Mouse (Mus musculus) spleen, adult 12 weeks (tissue): ENCODE data around the gene Fryl.

Experiments used
- DNase-seq: peaks from one replicate; pipeline ENCODE4 v3.0.0; 2022; ENCODE audit warnings: low spot score

Gene Fryl

DNA sequence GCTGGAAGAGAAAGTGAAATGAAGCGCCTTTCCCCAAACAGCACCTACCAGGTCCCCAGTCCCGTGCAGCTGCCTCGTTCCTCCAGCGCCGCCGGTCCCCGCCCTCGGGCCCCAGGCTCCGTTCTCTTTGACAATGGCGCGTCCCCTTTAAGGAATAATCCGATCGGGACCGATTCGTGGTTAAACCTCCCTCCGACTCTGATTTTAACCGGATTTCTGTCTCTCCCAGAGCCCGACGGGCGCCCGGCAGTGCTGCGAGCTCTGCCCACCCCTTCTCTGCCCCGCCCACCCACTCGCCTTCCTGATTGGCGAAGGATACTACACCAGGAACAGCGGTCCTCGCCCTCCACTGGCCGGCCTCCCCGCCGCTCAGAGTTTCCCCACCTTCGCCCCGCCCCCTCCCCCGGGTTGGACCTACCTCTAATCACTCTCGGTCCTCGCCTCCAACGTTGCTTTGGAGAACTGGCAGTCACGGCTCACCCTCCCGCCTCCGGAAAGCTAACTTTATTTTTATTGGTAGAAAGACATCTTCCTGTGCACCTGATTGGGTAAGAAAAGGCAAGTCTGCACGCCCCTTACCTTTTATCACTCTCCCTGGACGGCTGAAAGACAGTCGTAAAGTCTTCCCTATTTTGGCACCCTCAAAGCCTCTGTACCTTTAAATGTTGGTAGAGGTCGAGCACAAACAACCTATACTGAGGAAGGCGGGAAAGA is at the start of gene Fryl:
TSS of gene Fryl (minus strand) at position 268 of the 714 bp plus-strand sequence.
- DNase-seq = peak; percentile 83

GRCm38 (mm10) chr5:73304507-73304906 is 48.1 kb upstream of the Fryl start:
- DNase-seq = no peak

DNA sequence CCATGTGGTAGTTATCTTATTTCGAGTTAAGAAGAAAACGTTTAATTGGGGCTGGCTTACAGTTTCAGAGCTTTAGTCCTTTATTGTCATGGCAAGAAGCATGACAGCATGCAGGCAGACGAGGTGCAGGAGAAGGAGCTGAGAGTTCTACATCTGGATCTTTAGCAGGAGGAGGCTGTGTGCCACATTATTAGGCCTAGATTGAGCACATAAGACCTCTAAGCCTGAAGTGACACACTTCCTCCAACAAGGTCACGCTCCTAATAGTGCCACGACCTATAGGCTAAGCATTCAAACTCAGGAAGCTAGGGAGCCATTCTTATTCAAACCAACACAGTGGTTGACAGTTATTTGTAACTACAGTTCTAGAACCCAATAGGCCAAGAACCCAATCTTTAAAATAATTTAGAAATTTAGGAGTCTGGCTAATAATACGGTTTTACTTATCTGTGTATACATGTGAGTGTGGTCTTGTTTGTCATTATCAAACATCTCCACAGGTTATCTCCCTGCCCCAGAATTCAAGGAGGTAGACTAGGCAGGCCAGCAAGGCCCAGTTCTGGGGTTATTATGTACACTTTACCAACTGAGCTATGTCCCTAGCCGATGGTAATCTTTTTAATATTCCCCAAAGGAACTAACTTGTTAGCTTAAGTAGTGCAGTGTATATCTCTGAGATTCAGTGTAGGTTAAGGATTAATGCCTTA is 45.3 kb upstream of the Fryl start:
- no peak for DNase-seq

DNA sequence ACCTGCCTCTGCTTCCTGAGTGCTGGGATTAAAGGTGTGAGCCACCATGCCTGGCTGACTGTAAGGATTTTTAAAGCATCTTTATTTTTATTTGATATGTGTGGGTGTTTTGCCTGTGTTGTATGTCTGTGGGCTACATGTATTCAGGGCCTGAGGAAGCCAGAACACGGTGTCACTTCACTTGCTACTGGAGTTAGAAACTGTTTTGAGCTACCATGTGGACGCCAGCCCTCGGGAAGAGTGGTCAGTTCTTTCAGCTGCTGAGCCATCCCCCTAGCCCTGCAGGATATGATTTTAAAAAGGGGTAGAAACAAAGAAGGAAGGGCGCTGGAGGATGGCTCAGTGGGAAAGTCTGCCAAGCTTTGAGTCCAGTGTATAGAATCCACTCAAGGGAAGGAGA is 39.5 kb upstream of the Fryl start:
- DNase-seq = no peak

DNA sequence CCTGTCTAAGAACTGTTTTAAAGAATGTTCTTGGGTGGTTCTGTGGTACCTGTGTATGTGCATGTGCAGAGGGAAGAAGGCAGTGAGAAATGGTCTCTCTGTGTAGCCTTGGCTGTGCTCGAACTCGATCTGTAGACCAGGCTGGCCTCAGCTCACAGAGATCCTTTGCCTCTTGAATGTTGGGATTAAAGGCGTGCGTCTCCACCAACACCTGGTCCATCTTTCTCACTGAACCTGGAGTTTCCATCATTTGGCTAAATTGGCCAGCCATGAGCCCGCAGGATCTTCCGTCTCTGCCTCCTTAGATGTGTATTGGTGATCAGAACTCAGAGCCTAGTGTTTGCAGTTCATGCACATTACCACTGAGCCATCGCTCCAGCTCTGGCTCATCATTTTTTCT is 38.6 kb upstream of the Fryl start:
- no peak for DNase-seq

DNA sequence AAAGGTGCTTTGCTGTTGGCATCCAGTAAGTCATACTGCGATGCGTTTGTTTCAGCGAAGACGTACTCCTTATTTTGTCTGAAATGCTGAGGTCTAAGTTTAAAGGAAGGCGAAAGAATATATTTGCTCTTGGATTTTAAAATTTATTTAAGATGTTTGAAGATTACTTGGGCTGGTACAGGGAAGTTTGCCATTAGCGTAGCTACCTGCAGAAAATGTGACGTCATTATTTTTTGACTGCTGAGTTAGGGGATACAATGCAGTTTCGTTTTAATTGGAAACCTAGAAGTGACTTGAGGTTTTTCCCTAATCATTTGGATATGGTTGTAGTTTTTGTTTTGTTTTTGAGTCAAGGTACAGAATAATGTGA is 37.0 kb upstream of the Fryl start:
- no peak for DNase-seq

DNA sequence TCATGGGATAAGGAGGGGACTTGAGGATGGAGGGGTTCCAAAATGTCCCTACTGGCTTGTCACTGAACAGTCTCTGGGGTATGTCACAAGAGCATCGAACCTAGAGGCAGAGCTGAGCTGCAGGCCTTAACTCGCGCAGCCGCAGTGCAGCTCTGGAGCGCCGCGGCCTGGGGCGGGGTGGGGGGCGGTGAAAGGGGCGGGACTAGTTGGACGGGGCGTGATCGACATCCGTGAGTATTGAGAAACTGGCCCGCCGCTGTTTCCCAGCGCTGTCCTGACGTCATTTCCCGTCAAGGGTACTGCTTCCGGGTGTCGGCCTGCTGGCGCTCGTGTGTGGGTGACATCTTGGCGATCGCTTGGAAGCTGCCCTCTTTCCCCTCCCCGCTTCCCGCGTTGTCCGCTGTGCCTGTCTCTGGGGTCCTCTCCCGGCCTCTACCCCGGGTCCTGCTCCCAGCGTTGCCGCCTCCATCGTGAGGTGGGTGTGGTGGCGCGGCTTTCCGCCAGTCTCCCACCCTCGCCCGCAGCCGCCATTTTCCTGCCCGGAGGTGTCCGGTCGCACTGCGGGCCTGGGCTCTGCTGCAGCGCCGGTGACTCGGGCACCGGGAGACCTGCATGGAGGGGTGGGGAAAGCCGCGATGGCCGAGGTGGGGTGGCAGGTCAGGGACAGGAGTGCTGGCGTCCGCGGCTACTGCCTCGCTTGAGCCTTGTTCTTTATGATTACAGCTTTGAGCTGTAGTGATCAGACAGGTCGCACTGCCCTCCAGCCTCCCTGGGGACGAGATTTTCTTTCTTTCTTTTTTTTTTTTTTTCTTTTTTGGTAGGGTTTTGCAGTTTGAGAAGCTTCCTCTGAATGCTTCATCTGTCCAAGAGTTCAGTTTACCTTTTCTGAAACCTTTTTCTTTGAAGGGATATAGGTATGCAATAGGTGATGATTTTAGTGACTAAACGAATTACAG is 36.4 kb upstream of the Fryl start, which contains the start of gene Ociad1:
TSS of gene Ociad1 (plus strand) at position 283 of the 956 bp plus-strand sequence.
- peak; percentile 89 for DNase-seq

DNA sequence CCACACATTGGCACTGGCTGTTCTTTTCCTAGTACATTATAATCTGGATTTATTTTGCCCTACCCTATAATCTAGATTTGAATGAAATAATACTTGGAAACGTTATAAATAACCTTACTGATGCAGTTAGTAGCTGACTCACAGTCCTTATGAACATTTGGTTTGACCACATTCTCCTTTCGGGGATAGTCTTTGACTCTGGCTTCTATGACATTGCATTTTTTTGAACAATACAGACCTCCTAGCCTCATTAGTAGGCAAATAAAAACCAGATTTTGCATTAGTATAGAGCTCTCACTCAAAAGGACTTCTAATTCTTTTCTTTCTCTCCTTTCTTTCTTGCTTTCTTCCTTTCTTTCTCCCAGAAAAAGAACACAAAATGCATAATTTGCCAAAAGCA is 33.5 kb upstream of the Fryl start:
- DNase-seq = no peak

GRCm38 (mm10) chr5:73286603-73287002 is 30.2 kb upstream of the Fryl start:
- DNase-seq = no peak

DNA sequence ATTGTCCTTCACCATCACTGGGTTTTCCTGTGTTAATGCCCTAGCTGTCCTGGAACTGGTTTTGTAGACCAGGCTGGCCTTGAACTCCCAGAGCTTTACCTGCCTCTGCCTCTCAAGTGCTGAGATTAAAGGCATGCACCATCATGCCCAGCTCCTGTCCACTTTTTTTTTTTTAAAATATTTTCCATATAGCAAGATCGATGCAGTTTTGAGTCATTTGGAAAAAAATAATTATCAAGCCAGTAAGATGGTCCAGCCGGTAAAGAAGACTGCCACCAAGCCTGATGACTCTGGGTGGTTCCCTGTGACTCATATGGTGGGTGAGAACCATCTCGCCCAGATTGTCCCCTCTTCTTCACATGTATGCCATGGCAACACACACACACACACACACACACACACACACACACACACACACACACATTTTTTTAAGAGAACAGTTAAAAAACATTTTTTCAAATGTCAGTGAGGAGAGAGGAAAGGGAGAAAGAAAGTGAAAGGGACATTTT is 29.1 kb upstream of the Fryl start:
- DNase-seq = no peak

DNA sequence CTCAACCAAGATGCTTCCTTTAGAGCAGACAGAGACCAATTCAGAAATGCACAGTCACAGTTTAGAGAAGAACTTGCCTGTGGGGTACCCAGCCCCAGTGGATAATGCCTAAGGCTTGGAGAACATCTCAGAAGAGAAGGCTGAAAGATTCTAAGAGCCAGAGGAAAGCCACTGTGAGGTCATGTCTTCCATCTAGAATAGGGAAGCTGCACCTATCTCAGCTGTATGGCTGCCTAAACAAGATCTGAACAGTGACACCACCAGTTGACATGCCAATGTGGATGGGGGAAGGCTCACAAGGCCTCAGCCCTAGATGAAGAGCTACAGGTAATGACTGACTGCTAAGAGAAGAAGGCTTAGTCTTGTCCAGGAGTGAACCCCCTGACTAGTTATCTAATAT is 27.6 kb upstream of the Fryl start:
- no peak for DNase-seq

DNA sequence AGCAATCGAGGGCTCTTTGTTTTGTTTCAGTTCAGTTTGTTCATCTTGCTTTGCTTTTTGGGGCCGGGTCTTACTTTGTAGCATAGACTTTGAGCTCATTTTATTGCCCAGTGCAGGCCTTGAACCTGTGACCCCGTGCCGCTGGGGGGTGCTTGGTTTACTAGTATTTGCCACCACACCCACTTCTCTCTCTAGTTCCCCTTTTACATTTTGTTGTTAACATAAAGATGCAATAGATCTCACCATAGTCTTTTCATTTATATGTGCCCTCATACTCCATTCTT is 24.1 kb upstream of the Fryl start:
- DNase-seq = no peak

DNA sequence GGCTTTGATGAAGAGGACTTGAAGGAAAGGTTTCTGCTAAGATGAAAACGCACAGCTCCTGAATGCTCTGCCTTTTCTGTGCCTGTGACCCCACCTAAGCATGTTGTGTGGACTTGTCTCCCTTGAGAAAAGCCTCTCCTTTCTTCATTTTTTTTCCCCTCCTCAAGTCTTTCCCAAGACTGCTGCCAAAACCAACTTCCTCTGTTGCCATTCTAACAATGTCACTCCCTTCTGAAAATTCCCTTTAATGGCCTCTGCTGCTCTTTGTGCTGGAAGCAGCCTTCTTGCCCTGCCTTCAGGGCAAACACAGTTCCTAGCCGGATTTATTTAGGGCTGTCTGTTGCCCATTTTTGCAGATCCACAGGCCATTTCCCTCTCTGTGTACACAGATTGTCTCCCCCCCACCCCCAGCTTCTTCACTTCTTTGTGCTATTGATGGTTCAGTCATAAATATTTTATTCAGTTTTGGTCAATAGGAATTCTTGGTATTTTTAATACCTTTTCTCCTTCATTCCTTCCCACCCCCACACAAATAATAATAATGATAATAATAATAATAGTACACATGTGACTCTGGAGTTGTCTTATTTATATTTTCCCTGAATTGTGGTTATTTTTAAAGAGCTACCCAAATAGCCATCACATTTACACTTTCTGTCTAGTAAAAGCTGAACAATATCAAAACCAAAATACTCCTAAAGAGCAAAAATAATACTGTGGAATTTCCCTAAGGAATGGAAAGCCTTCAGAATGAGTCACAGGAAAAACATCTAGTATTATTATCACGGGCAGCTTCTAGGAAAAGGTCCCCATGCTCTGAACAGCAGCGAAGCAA is 23.5 kb upstream of the Fryl start:
- DNase-seq = no peak

GRCm38 (mm10) chr5:73279190-73279589 is 22.8 kb upstream of the Fryl start:
- no peak for DNase-seq

DNA sequence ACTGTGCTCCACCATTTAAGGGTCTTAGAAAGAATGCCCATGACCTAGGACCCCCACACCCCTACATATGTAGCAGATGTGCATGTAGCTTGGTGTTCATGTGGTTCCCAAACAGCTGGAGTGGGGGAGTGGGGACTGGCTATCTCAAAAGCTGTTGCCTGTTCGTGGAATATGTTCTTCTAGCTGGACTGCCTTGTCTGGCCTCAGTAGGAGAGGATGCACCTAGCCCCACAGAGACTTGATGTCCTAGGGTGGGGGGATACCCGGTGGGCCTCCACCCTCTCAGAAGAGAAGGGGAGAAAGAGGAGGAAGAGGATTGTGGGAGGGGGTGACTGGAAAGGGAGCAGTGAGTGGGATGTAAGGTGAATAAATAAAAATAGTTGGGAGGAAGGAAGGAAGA is 18.5 kb upstream of the Fryl start:
- no peak for DNase-seq

GRCm38 (mm10) chr5:73273171-73273570 is 16.8 kb upstream of the Fryl start:
- DNase-seq = no peak

DNA sequence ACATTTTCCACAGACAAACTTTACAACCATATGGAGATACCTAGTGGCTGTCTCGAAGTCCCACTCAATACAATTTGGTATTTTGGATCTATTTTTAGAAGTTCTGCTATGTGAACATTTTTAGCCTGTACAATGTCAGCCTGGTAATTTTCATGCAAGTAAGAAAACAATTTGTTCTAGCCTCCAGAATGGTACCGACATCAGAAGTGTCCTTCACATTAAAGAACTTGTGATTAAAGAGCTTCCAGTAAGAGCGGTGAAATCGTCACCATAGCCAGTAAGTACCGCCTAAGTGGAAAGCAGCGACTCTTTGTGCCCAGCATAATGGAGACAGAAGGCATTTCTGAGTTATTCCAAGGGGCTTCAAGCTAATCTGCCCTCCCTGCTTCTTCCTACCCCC is 14.2 kb upstream of the Fryl start:
- no peak for DNase-seq

DNA sequence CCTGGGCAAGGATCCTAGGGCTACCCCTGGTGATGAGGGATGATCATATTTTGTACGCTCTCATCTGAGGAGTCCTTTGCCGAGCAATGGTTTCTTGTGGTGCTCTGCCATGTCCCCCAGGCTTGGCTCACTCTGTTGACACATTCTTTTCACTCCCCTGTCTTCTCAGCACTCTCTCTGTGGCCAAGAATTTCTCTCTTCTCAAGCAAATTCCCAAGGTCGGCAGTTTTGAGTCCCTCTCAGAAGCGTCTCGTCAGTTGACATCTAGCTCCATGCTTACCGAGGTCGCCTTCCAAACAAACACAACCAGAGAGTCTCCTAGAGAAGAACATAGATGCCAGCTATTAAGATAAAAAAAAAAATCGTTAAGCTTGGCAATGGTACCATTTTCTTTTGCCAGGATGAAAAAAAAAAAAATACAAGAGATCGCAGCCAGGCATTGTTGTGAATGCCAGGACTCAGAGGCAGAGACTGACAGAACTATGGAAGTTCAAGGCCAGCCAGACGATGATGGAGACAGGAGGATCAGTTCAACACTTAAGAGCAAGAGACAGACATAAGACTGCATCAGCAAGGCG is 12.3 kb upstream of the Fryl start:
- no peak for DNase-seq

DNA sequence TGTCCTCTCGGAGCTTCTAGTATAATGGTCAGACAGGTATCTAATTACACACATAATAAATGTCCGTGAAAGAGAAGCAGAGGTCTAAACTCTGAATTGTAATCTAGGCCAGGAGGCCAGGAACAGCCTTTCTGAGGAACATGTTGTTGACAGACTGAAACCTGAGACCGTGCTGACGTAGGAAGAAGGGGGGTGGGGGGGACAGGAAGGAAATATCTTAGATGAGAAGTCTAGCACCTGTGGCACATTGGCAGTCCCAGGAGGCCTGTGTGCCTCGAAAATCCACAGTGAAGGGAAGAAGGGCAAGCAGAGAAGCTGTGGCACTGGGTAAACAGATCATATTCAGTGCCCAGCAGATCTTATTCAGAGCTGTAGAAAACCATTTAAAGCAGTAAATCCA is 9.0 kb upstream of the Fryl start:
- no peak for DNase-seq

- no peak for DNase-seq
These were observed 7.7 kb upstream of the Fryl start for GRCm38 (mm10) chr5:73264122-73264521.

GRCm38 (mm10) chr5:73257723-73258122 is 1.3 kb upstream of the Fryl start:
- DNase-seq = no peak
